Mouse (Mus musculus) myocyte (in vitro differentiated cells): ENCODE data around the gene Mrps5.

Experiments
- CEBPB ChIP-seq: IDR thresholded peaks from 2 replicates; pipeline ENCODE4 v1.6.1; 2011; ENCODE audit warnings: mild to moderate bottlenecking, moderate library complexity; ENCODE audit not compliant: poor library complexity, insufficient read depth, severe bottlenecking
- E2F4 ChIP-seq: IDR thresholded peaks from one replicate; pipeline ENCODE4 v1.6.1; 2011; ENCODE audit warnings: mild to moderate bottlenecking, control low read depth, moderate library complexity; ENCODE audit not compliant: insufficient read depth
- MAX ChIP-seq: IDR thresholded peaks from one replicate; pipeline ENCODE4 v1.6.1; 2011; ENCODE audit warnings: low read depth, mild to moderate bottlenecking, control low read depth
- MYOD1 ChIP-seq, 3 experiments: IDR thresholded peaks; one replicate each; pipeline ENCODE4 v1.6.1; 2011; ENCODE audit warnings: control low read depth in 2 of 3, low read depth in 2 of 3, mild to moderate bottlenecking in 2 of 3, moderate library complexity in 1 of 3; ENCODE audit not compliant: insufficient read length in 2 of 3, control insufficient read depth in 1 of 3
- POLR2A ChIP-seq: IDR thresholded peaks from one replicate; pipeline ENCODE4 v1.6.1; 2011; ENCODE audit warnings: low read depth, mild to moderate bottlenecking, control low read depth, moderate library complexity; ENCODE audit not compliant: insufficient read length
- POLR2AphosphoS2 ChIP-seq: IDR thresholded peaks from one replicate; pipeline ENCODE4 v1.6.1; 2011; ENCODE audit warnings: low read depth, control low read depth; ENCODE audit not compliant: insufficient read length
- REST ChIP-seq: IDR thresholded peaks from one replicate; pipeline ENCODE4 v1.6.1; 2011; ENCODE audit warnings: mild to moderate bottlenecking, control low read depth, moderate library complexity; ENCODE audit not compliant: insufficient read depth, insufficient read length
- TCF12 ChIP-seq: IDR thresholded peaks from one replicate; pipeline ENCODE4 v1.6.1; 2011; ENCODE audit warnings: mild to moderate bottlenecking, control low read depth; ENCODE audit not compliant: poor library complexity, insufficient read depth, severe bottlenecking
- USF1 ChIP-seq: IDR thresholded peaks from one replicate; pipeline ENCODE4 v1.6.1; 2011; ENCODE audit warnings: low read depth, mild to moderate bottlenecking, control low read depth, moderate library complexity

GRCm38 (mm10) chr2:127652805-127653204 lies 65.8 kb downstream of the Mrps5 start:
- TF ChIP-seq USF1 (no peak), POLR2A (no peak), REST (no peak), MAX (no peak), CEBPB (no peak), E2F4 (no peak), POLR2AphosphoS2 (no peak), MYOD1 (IDR thresholded peaks at IDR 0.05; ENCODE audit: control insufficient read depth in 1 of 3, insufficient read length in 2 of 3, low read depth in 2 of 3) (no peak), TCF12 (no peak)
